Mouse (Mus musculus) heart, postnatal 4 days (tissue): Measurements from ENCODE around the gene Rap1a. TPM values are rescaled to one million over a fixed set of nuclear protein-coding genes. Genes with fewer than 3 reads are reported as not detected.

ENCODE experiments used
- DNase-seq: peaks from one replicate; pipeline ENCODE4 v3.0.0; 2021
- total RNA-seq, 2 experiments: library from RNA; stranded (reverse); gene quantifications; 2 replicates each; pipeline ENCODE4 v1.2.3; 2021

The Rap1a gene
- total RNA-seq: 100 to 1,000 TPM; 131 to 134 TPM

- peak; percentile 80 for DNase-seq
Observed at GRCm38 (mm10) chr3:105801191-105802166, at the start of gene Rap1a. Gene Rap1a (minus strand): TSS chr3:105801336.

- no peak for DNase-seq
Observed at GRCm38 (mm10) chr3:105846294-105847069, 45.3 kb upstream of the Rap1a start.

- no peak for DNase-seq
Observed at GRCm38 (mm10) chr3:105839836-105840235, 38.7 kb upstream of the Rap1a start.

GRCm38 (mm10) chr3:105838655-105839054 lies 37.5 kb upstream of the Rap1a start:
- no peak for DNase-seq

GRCm38 (mm10) chr3:105836883-105837282 lies 35.7 kb upstream of the Rap1a start:
- no peak for DNase-seq

- no peak for DNase-seq
Observed at GRCm38 (mm10) chr3:105835875-105836274, 34.7 kb upstream of the Rap1a start.

- DNase-seq: no peak
Observed at GRCm38 (mm10) chr3:105831584-105831983, 30.4 kb upstream of the Rap1a start.

GRCm38 (mm10) chr3:105825501-105826161 lies 24.5 kb upstream of the Rap1a start:
- peak; percentile 70 for DNase-seq

- no peak for DNase-seq
Observed at GRCm38 (mm10) chr3:105824704-105825103, 23.6 kb upstream of the Rap1a start.

GRCm38 (mm10) chr3:105824103-105824502 lies 23.0 kb upstream of the Rap1a start:
- peak; percentile 40 for DNase-seq

- DNase-seq: no peak
Observed at GRCm38 (mm10) chr3:105823609-105824008, 22.5 kb upstream of the Rap1a start.

- no peak for DNase-seq
Observed at GRCm38 (mm10) chr3:105821504-105821903, 20.4 kb upstream of the Rap1a start.

- DNase-seq: no peak
Observed at GRCm38 (mm10) chr3:105820272-105820671, 19.1 kb upstream of the Rap1a start.

- DNase-seq: peak; percentile 41
Observed at GRCm38 (mm10) chr3:105818130-105819004, 17.2 kb upstream of the Rap1a start.

GRCm38 (mm10) chr3:105816089-105816488 lies 15.0 kb upstream of the Rap1a start:
- peak; percentile 43 for DNase-seq

GRCm38 (mm10) chr3:105815236-105815904 lies 14.2 kb upstream of the Rap1a start:
- peak; percentile 33 for DNase-seq

GRCm38 (mm10) chr3:105811146-105811545 lies 10.0 kb upstream of the Rap1a start:
- no peak for DNase-seq

GRCm38 (mm10) chr3:105808179-105809037 lies 7.3 kb upstream of the Rap1a start:
- DNase-seq: peak; percentile 11

GRCm38 (mm10) chr3:105807672-105808071 lies 6.5 kb upstream of the Rap1a start:
- no peak for DNase-seq
